Mouse (Mus musculus) layer of hippocampus, postnatal 14 days (tissue): Measurements from ENCODE around the gene Col16a1. TPM values are rescaled to one million over a fixed set of nuclear protein-coding genes. Genes with fewer than 3 reads are reported as not detected.

ENCODE experiments used
- DNase-seq, 2 experiments: peaks; one replicate each; pipeline ENCODE4 v3.0.0; 2021 to 2022; ENCODE audit warnings: low spot score in 2 of 2, mixed read lengths in 1 of 2
- total RNA-seq, 2 experiments: library from RNA; stranded (reverse); gene quantifications; 2 replicates each; pipeline ENCODE4 v1.2.3; 2021

The Col16a1 gene
- total RNA-seq, 2 experiments from 2014 or later: 11.4 to 16.2 TPM

- no peak for DNase-seq
These were observed 34.6 kb downstream of the Col16a1 start for GRCm38 (mm10) chr4:130082211-130082610.

DNA sequence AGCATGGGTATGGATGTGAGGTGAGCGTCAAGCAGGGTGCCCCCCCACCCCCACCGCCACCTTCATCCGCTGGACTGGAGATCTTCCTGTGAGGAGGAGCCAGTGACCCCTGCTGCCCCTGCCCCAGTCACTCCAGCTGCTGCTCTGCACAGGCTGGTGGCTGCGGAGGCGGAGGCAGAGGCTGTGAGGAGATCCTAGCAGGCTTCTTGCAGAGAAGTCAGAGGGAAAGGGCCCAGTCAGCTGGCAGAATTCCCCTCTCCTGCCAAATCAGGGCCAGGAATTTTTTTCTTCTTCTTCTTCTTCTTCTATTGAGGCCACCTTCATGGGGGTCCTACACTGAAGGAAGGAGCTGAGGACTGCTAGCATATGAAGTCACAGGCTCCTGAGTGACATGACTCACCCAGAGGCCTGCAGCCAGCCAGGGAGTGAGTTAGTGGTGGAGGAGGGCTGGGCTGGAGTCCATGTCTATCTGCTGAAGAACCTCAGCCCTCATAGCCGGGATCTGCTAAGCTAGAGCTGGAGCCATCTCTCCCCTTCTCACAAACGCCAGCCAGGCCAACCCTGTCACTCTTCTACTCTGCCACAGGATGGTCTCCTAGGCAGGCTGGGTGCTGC lies 36.8 kb downstream of the Col16a1 start:
- DNase-seq: no peak

DNA sequence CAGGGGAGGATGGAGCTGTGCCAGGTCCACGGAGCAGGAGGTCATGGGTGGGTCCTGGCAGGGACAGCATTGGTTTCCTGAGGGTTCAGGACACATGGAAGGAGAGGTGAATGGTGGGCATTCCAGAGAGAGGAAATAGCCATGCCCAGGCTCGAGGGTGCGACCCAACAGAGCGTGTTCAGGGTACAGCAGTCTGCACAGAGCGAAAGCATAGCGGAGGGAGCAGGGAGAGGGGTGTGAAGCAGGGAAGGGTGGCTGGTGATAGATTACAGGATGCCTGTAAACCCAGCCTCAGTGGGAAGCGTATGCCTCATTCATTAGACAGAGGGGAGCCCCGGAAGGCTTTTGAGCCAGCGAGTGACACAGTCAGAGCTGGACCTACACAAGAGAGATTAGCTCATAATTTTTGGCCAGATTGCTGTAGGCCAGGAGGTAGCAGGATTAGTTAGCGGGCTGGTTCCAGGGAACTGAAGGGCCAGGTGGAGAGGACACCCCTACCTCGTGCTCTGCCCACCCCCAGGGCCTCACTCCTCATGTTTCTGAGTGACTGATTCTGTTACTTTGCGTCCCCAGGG lies 37.7 kb downstream of the Col16a1 start:
- no peak for DNase-seq

DNA sequence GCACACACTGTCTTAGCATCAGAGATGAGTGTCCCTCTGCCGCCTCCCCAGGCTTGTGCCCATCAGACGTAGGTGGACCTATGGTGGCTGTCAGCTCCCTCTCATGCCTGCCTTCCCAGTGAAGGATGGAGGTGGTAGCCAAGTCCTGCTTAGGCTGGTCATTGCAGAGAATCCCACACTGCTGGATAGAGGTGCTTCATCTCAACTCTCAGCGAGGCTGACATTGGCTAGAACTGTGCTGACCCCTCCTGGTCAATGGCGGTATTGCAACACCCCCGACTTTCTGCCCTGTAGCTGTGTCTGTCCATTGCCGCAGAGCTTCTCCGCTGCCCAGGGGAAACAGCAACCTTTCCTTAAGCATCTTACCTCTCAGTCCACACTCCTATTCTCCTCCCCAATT lies 39.7 kb downstream of the Col16a1 start:
- peak; percentile 95 for DNase-seq

DNA sequence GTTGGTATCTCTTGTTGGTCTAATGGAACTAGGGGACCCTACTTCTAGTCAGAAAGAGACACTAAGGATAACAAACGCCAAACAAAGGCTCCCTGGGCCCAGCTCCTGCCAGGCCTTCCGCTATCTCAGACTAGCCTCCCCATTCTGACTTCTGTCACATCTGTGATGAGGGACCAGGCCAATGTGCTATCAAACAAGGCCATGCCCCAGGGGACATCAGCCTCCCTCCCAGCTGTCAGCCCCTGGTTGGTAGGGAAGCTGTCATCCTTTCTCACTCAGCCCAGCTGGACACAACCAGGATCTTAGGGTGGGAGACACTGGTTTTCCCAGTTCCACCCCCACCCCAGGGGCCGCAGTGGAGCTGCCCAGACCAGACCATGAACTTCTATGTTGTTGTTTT lies 47.5 kb downstream of the Col16a1 start:
- DNase-seq: no peak

GRCm38 (mm10) chr4:130101183-130101582 lies 53.5 kb downstream of the Col16a1 start:
- no peak for DNase-seq

DNA sequence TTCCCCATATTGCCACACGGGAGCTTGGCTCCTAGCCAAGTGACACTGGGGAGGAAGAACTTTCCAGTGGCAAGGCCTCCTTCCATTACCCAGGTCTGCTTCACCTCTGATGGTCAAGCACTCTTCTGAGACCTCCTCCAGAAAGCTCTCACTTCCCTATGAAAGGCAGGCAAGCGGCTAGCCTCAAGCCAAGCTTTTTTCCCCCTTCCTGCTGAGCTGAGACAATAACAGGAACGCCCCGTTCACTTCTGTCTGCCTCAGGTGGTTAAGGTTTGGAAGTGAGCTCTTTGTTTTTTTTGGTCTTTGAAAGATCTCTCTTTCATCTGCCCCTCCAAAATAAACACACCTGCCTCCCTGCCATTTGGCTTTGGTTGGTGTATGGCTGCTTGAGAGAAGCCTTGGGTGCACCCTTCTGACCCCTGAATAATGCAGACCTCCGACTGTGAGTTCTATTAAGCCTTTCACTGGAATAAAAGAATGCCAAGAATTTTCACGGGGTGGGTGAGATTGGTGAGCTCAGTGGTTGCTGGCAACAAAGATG lies 54.5 kb downstream of the Col16a1 start, which contains the start of gene Pef1:
Gene Pef1, plus strand, starts transcription at position 448 of the 541 bp plus-strand sequence.
- DNase-seq: no peak

DNA sequence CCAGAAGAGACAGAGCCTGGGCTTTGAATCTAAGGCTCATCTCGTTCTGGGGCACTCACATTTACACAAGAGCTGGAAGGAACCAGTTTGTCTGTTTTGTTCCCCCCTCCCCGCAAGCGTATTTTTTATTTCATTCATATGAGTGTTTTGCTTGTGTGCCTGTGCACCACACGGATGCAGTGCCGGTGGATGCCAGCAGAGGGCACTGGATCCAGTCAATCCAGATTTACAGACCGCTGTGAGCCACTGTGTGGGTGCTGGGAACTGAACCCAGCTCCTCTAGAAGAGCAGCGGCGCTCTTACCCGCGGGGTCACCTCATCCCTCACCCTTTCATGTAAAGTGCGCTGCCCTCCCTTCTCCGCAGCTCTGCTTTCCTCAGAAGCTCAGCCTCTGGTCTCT lies 56.0 kb downstream of the Col16a1 start:
- no peak for DNase-seq

GRCm38 (mm10) chr4:130104584-130104983 lies 56.9 kb downstream of the Col16a1 start:
- DNase-seq: no peak

GRCm38 (mm10) chr4:130107065-130107443 lies 59.4 kb downstream of the Col16a1 start:
- DNase-seq: no peak

GRCm38 (mm10) chr4:130107444-130108131 lies 59.9 kb downstream of the Col16a1 start:
- peak; percentile 100 for DNase-seq

GRCm38 (mm10) chr4:130108929-130109328 lies 61.3 kb downstream of the Col16a1 start:
- DNase-seq: no peak

GRCm38 (mm10) chr4:130109666-130110065 lies 62.0 kb downstream of the Col16a1 start:
- DNase-seq: no peak

- no peak for DNase-seq
These were observed 62.5 kb downstream of the Col16a1 start for GRCm38 (mm10) chr4:130110091-130110490.

DNA sequence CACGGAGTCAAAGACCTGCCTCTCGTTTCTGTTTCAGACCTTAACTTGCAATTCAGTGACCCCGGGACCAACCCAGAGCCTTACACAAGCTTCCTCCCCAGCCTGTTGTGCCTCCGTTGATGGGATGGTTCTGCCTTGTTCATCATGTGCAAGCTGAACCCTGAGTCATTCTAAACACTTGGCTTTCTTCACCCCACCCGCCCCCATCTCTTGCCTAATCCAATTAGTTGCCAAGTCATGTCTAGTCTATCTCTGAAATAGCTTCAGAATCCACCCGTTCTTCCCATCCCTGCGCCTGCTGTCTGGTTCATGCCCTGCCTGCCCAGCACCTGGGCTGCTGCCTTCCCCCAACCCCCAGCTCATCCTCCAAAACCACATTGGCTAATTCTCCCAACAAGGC lies 64.7 kb downstream of the Col16a1 start:
- DNase-seq: no peak

DNA sequence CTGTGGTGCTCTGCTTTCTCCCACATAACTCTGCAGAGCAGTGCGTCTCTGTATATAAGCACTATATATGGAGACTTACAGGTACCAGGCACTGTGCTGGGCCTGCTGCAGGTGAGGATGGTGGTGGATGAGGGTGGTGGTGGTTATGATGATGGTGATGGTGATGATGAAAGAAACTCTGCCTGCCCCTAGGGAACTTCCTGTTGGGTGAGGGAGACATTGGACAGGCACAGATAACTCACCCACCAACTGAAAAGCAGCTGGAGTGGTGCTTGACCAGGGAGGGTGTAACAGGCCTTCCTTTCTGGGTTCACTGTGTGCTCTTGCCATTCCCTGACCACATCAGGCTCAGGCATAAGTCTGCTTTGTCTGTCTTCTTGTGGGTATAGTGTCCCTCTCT lies 65.1 kb downstream of the Col16a1 start:
- DNase-seq: no peak

DNA sequence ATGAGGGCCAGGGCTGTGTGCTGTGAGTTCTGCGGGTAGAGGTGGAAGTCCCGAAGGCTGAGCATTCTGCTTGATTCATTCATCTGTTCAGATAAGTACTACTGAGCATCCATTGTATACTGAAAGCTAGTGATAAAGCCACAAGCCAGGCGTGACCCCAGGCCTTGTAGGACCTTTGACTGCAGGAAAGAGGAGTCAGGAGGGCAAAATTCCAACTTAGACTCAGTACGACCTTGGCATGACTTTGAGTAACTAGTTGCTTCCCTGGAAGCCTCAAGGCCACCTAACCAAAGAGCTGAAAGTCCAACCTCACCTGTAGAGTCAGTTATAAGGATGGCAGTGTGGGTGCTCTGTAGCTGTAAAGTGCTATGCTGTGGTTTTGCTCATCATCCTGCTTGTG lies 73.1 kb downstream of the Col16a1 start:
- no peak for DNase-seq

GRCm38 (mm10) chr4:130121560-130121959 lies 73.9 kb downstream of the Col16a1 start:
- DNase-seq: no peak

- no peak for DNase-seq
These were observed 75.4 kb downstream of the Col16a1 start for GRCm38 (mm10) chr4:130123020-130123419.

DNA sequence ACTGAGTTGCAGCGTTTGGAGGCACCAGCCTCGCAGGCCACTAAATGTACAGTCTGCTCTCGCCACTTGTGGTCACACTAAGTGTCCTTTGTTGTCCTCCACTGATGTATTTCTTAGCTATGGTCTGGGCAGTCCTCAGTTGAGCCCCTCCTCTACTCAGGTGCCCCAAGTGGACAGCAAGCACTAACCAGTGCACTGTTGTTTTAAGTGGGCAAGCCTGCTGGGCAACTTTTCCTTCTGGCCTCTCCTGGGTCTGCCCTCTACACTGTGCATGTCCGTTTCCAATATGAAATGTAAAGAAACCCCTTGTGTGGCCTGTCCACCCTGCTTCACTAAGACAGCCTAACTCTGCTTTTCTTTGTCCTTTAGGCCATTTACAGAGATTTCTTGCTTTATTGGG lies 76.5 kb downstream of the Col16a1 start:
- DNase-seq: no peak

DNA sequence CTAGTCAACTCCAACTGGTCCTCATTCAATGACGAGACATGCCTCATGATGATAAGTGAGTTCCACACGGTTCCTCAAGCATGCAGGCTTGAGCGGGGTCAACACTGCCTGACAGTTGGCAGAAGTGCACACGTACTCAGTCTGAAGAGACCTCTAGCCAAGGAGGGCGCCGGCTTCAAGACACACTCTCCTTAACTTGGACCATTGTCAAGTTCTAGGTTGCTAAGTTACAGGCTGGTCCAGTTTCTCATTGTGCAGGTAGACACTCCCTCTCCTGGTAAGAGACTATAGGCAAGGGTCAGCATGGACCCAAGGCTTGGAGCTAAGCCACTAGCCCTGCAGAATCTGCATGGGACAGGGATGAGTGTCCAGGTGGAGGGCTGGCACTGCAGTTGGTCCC lies 77.5 kb downstream of the Col16a1 start:
- no peak for DNase-seq

DNA sequence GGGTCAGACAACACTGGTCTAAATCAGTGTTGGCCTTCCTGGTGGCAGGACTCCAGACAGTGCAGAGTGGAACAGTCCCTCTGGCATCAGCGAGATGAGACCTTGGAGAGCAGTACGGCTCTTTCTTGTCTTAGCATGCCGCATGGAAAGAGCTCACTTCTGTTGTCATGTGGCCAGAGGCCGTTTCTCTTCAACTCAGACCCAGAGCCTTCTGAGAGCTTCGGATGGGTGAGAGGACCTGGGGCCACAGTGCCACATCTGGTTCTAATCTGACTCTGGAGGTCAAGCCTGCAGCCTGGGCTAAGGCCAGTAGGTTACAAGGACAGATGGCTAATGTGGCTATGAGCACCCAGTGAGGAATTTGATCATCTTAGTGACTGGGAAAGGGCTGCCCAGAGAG lies 78.3 kb downstream of the Col16a1 start:
- DNase-seq: no peak
